Mouse (Mus musculus) c-Kit-positive CD71-positive TER-119-positive erythroid progenitor cells, embryonic 14.5 days (primary cell): ENCODE measurements around the gene Bco2.
A peak's percentile ranks its signal among the peaks of the same experiment; 100 is the strongest.

Experiments
- DNase-seq: peaks from one replicate; pipeline ENCODE4 v3.0.0-alpha.2; 2013; ENCODE audit warnings: low spot score

Bco2 gene

DNA sequence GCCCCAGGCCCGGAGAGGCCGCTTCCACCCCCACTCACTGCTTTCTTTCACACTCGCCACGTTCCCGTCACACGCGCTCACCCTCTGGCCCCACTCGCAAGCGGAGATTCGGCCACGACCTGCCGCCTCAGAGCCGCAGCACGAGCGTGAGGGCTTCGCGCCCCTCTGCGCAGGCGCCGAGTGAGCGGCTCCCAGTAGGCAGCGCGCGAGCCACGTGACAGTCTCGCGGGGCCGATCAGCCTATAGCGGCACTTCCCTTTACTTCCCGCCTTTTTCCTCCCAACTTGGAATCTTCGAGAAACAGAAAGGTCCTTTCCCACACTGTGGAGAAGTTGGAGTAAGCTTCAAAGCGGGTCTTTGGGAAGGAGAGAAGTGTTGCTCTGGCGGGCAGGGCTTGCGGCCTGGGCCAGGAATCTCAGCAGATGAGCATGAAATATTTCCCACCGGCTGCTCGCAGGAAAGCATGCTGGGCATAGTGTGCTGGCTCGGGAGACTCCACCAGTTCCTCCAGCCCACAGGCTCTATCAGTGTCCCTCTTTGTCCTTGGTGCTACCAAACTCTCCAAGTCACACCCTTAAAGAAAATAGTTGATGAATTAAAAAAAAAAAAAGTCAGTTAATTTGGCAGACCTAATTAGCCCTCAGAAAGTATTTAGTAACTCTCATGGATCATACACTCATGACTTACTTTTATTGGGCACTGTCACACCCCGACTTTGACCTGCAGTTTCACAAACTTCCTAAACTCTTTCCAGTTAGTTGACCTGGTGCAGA is 6.3 kb upstream of the Bco2 start, which contains the start of gene Tex12:
Gene Tex12, minus strand, starts transcription at position 181 of the 773 bp plus-strand sequence.
- DNase-seq: no peak

- DNase-seq: no peak
Observed at GRCm38 (mm10) chr9:50554241-50555093, 514 bp downstream of the Bco2 start, which contains the start of gene Il18. Gene Il18, plus strand, starts transcription at chr9:50554827.

- no peak for DNase-seq
Observed at GRCm38 (mm10) chr9:50553547-50553946, 1.4 kb downstream of the Bco2 start.

GRCm38 (mm10) chr9:50552206-50552605 is 2.8 kb downstream of the Bco2 start:
- no peak for DNase-seq

GRCm38 (mm10) chr9:50548936-50549335 is 6.0 kb downstream of the Bco2 start:
- DNase-seq: no peak

GRCm38 (mm10) chr9:50547859-50548478 is 7.0 kb downstream of the Bco2 start:
- DNase-seq: no peak

DNA sequence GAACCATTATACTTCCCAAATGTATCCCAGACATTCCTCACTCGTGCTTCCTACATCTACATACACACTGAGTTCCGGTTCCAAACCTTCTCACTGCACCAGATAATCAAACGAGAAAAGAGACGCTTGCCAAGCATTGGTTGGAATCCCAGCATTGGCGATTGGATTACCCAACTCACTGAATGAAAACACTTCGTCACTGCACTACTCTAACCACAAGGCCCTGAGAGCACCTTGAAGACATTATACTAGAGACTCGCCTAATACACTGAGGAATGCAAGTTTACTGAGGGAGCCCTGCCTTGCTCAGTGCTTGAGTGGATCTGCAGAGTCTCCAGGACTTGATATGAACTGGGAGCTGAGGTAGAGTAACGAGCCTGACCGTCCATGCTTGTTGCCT is 12.6 kb downstream of the Bco2 start:
- no peak for DNase-seq

- no peak for DNase-seq
Observed at GRCm38 (mm10) chr9:50540170-50540569, 14.8 kb downstream of the Bco2 start.

DNA sequence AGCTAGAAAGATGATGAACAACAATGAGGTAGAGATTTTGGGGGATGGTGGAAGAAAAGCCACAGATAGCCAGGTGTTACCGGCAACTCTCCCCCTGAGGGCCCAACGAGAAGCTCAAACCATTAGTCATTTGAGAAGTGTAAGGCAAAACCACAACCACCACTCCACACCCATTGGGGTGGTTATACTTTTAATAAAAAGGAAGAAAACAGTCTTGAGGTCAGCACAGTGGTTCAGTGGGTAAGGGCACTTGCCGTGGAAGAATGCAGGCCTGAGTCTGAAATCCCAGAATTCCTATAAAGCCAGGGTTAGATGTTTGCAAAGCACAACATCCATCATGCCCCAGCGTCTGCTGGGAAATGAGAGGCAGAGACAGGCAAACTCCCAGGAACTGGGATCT is 17.7 kb downstream of the Bco2 start:
- no peak for DNase-seq

DNA sequence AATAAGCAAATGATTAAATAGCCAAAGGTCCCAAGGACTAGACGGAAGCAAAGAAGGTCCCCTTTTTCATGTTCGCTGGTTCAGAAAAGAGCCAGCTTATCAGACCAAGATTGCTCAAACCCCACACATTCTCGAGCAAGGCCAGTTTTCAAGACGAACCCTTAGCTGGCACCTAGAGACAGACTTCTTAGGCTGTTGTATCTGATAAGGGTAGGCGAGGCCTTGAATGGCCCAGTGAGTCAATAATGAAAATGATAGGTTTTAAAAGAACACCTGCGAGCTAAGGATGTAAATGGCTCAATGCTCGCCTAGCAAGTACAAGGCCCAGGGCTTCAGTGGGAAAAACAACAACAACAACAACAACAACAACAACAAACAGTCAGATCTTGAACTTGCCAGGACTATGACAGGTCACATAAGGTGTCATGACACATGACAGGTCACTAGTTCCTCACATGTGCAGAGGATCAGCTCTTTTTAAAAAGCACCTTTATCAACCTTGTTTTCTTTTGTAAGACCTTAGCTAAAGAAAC is 18.3 kb downstream of the Bco2 start:
- no peak for DNase-seq

GRCm38 (mm10) chr9:50535930-50536329 is 19.1 kb downstream of the Bco2 start:
- no peak for DNase-seq

DNA sequence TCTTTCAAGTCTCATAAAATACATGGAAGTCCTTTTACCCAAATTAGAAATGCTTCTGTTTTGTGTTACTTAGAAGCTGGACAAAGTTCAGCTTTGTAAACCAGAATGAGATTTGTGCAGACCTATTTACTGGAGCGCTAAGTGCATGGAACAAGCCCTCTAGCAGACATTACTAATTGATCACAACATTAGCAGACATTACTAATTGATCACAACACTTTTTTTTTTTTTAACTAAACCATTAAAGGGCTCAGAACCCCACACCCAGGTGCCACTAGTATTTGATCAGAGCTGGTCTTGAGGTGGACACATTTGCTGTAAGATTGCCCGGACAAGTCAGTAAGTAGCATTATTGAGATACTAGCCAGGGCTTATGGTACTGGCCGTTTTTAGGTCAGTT is 21.2 kb downstream of the Bco2 start:
- no peak for DNase-seq

- no peak for DNase-seq
Observed at GRCm38 (mm10) chr9:50533328-50533727, 21.7 kb downstream of the Bco2 start.

DNA sequence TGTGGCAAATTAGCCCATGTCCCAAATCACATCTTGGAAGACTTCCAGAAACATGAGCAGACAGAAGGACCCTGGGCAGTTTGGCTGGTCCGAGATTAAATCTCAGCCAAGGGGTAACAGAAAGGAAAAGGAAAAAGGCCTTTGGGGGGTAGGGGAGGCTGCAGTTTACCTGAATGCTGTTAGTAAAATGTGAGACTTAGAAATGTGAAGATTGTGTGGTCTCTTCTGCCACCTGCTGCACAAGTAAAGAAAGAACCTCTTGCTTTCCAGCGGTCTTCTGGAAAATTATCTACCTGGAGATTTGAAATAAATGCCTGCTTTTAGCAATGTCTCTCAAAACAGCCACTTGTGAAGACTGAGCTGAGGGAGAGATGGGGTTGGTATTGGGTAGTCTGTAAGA is 24.1 kb downstream of the Bco2 start:
- no peak for DNase-seq

DNA sequence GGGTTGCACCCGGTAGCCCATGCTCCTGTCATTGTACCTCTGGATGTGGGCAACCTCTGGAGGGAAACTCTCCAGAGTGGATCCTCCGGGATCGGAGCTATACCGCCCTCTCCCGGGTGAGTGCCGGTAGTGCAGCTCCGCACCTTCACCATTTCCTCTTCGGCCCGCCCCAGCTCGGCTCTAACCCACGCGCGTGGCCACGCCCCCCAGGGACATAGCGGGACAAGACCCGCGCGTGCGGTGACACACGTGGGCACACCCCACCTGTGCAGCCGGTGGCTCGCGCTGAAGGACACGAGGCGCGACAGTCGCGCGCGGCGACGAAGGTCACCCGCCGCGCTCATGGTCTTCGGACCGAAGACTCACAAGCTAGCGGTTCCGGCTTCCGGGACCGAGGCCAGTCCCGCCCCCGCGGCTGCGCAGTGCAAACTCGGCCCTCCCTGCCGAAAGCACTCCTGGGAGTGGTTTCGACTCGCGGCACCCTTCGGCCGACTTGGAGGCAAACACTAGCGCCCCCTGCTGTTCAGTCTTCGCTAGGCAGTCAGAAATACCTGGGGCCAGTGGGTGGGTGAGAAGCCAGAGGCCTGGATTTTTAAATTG is 26.6 kb downstream of the Bco2 start, which contains the start of gene Pts:
Gene Pts, minus strand, starts transcription at position 432 of the 600 bp plus-strand sequence.
- peak; percentile 98 for DNase-seq

DNA sequence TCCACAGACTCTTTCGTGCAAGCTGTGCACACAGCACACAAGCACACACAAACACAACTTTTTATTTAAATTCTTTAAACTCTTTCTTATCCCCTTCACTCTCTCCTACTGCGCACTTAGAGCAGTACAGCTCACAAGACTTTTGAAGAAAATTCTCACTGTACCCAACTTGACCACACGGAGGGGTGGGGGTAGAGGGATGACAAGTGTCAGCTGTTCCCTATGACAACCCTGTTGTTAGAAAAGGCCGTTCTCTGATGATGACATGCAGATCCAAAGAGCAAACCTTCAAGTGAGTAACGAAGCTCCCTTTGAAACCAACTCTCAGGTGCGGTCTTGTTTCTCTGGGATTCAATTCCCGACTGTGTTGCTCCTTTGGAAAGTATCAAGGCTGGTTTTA is 27.1 kb downstream of the Bco2 start:
- no peak for DNase-seq

DNA sequence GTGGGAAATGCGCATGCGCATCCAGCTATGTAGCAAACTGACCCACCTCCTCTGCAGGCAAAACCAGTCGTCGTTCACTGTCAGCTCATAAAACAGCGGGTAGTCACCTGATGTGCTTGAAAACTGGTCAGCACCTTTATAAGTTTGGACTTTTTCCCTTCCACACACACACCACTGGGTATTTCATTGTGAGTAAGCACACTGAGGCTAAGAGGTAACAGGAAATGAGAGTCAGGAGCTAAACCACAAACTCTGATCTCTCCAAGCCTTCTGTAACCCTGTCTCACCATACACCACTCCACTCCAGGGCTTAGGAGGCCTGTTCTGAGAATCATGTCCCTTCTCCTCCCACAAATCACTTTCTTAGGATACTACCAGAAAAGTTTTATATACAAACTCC is 29.4 kb downstream of the Bco2 start:
- no peak for DNase-seq

DNA sequence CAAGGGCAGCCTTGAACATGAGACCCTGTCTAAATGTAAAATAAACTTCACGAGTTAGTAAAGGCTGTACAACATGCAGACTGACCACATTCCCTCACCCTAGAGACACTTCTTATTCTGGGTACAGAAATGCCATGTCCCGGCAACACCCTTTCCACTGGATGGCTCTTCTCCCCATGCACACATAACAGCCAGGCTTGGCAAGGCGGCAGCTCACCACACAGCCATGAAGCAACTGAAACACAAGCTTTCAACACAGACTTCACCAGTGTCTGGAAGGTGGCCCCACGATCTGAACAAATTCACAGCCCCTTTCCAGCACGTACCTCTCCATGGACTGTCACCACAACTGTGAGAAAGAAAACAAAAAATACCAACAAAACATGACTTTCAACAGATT is 30.0 kb downstream of the Bco2 start:
- no peak for DNase-seq

DNA sequence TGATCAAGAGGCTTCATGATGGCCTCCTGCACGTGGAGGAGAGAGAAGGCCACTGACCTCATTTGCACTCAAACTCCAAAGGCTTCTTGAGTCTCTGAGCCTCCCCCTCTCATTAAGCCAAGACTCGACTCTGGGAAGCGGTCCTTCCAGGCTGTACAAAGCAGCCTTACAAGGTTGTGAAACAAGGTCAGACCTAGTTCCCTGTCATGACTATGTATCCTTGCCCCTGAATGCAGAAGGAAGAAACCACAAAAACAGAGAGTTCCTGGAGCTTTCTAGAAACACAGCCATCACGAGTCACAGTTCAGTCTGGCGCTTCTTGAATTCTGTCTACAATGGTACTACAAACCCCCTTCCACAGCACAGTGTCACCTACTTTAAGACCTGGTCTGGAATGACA is 32.4 kb downstream of the Bco2 start:
- DNase-seq: no peak

GRCm38 (mm10) chr9:50521562-50521961 is 33.4 kb downstream of the Bco2 start:
- DNase-seq: no peak

GRCm38 (mm10) chr9:50520748-50521147 is 34.2 kb downstream of the Bco2 start:
- DNase-seq: no peak

DNA sequence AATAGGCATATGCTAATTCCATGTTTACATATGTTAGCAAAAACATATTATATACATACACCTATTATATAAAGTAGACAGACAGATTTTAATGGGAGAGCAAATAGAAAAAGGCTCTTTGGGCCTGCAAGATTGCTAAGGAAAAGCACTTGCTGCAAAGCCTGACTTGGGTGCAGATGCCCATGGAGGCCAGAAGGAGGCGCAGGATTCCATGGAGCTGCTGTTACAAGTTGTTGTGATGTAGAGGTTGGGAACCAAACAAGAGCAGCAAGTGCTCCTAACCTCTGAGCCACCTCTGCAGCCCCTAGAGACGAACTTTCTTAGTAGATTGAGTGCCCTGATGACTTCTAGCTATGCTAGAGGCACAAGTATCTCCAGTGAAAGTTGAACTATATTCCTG is 36.2 kb downstream of the Bco2 start:
- no peak for DNase-seq
